Mouse (Mus musculus): ENCODE results near the gene Cadm4. TPM values are rescaled to one million over a fixed set of nuclear protein-coding genes. Genes with fewer than 3 reads are reported as not detected.
A peak's percentile ranks its signal among the peaks of the same experiment; 100 is the strongest.

The Cadm4 gene
- total and polyA plus RNA-seq, 3 experiments: 0.16 to 0.59 (median 0.36) TPM

DNA sequence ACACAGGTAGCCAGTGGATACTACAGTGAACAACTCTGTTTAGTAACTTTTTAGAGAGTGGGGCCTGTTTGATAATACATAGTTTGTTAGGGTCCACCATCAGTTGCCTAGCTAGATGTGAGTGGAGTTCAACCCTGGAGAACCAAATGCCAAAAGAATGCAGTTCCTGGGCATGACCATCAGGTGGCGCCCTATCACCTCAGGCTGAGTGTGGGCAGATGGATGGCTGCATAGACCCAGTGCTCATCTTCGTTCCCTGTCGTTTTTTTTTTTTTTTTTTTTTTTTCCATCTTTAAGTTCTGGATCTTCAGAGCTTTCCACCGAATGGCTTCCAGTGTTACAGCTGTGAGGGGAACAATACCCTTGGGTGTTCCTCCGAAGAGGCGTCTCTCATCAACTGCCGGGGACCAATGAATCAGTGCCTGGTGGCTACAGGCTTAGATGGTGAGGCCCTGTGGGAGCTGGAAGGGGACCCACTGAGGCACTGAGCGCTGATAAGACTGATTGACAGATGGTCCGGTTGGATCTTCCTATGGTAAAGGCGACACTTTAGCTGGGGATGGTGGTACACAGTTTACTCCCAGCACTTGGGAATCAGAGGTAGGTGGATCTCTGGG, 7.8 kb upstream of the Cadm4 start:
- Histone ChIP-seq H3K9ac (ENCODE audit: insufficient read depth, low read depth) (no peak overlapping the region), H3K27ac (ENCODE audit: insufficient read depth, low read depth) (no peak overlapping the region), H3K4me3 (replicated peaks in 1 of 3; ENCODE audit: low read depth in 2 of 3, low read length in 2 of 3, poor library complexity in 1 of 3) (no peak overlapping the region), H3K79me2 (replicated peaks; ENCODE audit: control insufficient read depth, extremely low read depth, insufficient read depth, poor library complexity, severe bottlenecking) (no peaks in the 10 kb centered on the region), H3K27me3 (replicated peaks) (peaks cover 25% of the 10 kb centered on the region), H3K9me3 (replicated peaks; ENCODE audit: low read length) (peaks cover 33% of the 10 kb centered on the region), H3K4me1 (ENCODE audit: control insufficient read depth in 1 of 2, insufficient read depth in 2 of 2) (no peaks in the 10 kb centered on the region), H3K4me2 (ENCODE audit: insufficient read depth, low read depth, poor library complexity, severe bottlenecking) (no peak overlapping the region), H3K36me3 (replicated peaks in 1 of 2; ENCODE audit: control insufficient read depth in 1 of 2, insufficient read depth in 1 of 2, low read length in 1 of 2) (no peaks in the 10 kb centered on the region)
- dilution Hi-C loops (cut with MboI; ENCODE audit: extremely low pct_ligation_motif_present, extremely low pct_unique_long_range_greater_than_20kb, low sequenced_read_pairs) (no loop called here), in situ Hi-C loops (cut with MboI; ENCODE audit: low pct_ligation_motif_present, low pct_unique_long_range_greater_than_20kb, low sequenced_read_pairs) (loop anchor here (10.0 kb wide), 1 partner anchor 181 kb away; no protein-coding TSS in a partner anchor)
- DNase-seq (ENCODE audit: extremely low read depth): peak; percentile 67
- TF ChIP-seq ZC3H11A (IDR thresholded peaks at IDR 0.05; ENCODE audit: low read depth, low read length) (peak; percentile 46), SMC3 (IDR thresholded peaks at IDR 0.05; ENCODE audit: low read depth, low read length) (peak; percentile 76), CTCF (conservative IDR thresholded peaks at IDR 0.05 in 1 of 2, IDR thresholded peaks at IDR 0.05 in 1 of 2; ENCODE audit: low read depth in 2 of 2, low read length in 2 of 2) (peak; percentile 87 to 92), RAD21 (IDR thresholded peaks at IDR 0.05; ENCODE audit: low read depth, low read length) (peak; percentile 84), KAT2A (IDR thresholded peaks at IDR 0.05; ENCODE audit: insufficient replicate concordance, low read length) (no peak), UBTF (IDR thresholded peaks at IDR 0.05; ENCODE audit: low read depth, low read length) (no peak), ZNF384 (IDR thresholded peaks at IDR 0.05; ENCODE audit: low read depth, low read length) (peak; percentile 90)

DNA sequence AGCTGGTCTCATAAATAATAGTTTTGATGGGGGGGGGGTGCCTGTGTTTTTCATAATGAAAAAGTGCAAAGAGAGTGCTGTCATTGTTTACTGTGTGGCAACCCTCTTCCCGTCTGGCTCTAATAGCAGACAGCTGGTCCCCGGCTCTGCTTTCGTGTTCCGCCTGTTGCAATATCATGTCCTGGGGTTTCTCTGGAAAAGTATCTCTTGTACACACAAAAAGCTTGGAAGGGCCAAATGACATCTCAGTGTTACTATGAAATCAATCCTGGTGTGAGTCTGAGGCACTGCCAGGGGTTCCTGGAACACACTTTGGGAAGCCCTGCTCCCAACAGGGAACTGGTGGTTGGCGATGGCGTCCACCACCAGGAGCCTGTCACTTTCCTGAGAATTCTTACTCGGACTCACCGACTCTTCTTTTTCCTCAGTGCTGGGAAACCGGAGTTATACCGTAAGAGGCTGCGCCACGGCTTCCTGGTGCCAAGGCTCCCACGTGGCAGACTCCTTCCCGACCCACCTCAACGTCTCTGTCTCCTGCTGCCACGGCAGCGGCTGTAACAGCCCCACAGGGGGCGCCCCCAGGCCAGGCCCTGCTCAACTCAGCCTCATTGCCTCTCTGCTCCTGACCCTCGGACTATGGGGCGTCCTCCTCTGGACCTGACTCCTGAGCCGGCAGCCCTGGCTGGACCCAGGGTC, 6.9 kb upstream of the Cadm4 start:
- dilution Hi-C loops (cut with MboI; ENCODE audit: extremely low pct_ligation_motif_present, extremely low pct_unique_long_range_greater_than_20kb, low sequenced_read_pairs): no loop called here
- Histone ChIP-seq H3K36me3 (replicated peaks in 1 of 2; ENCODE audit: control insufficient read depth in 1 of 2, insufficient read depth in 1 of 2, low read length in 1 of 2) (no peaks in the 10 kb centered on the region), H3K4me2 (ENCODE audit: insufficient read depth, low read depth, poor library complexity, severe bottlenecking) (no peak overlapping the region)

DNA sequence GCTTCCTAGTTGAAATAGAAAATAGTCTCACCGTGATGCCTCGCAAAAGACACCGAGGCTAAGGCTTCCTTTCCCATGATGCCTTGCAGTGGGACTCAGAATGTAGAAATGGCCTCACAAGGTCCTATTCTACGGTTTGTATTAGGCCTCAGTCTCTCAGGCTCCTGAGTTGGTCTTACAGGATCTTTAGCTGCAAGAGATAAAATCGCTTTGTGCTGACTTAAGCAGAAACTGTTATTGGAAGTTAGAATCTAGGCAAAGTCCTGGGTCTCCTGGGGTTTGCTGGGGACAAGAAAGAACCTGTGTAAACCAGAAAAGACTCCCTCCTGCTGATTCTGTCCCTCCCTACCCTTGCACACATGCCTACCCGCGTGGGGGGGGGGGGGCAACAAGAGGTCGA, 5.5 kb upstream of the Cadm4 start:
- no peak overlapping the region for H3K4me2 ChIP-seq (ENCODE audit: insufficient read depth, low read depth, poor library complexity, severe bottlenecking)
- no peak for DNase-seq (ENCODE audit: extremely low read depth)
- H3K4me3 ChIP-seq (replicated peaks in 1 of 3; ENCODE audit: low read depth in 2 of 3, low read length in 2 of 3, poor library complexity in 1 of 3): no peak overlapping the region
- dilution Hi-C loops (cut with MboI; ENCODE audit: extremely low pct_ligation_motif_present, extremely low pct_unique_long_range_greater_than_20kb, low sequenced_read_pairs): no loop called here
- TF ChIP-seq MAFK (IDR thresholded peaks at IDR 0.05; ENCODE audit: insufficient replicate concordance, low read length) (0 out of 2 replicates have a peak, but pooled peaks have one; percentile 44), ELF1 (IDR thresholded peaks at IDR 0.05; ENCODE audit: low read depth, low read length) (no peak), TBP (conservative IDR thresholded peaks at IDR 0.05; ENCODE audit: low read depth, low read length) (no peak), MXI1 (IDR thresholded peaks at IDR 0.05; ENCODE audit: low read depth, low read length) (no peak)
- no peaks in the 10 kb centered on the region for H3K36me3 ChIP-seq (replicated peaks in 1 of 2; ENCODE audit: control insufficient read depth in 1 of 2, insufficient read depth in 1 of 2, low read length in 1 of 2)
- peaks cover 23% of the 10 kb centered on the region for H3K9me3 ChIP-seq (replicated peaks; ENCODE audit: low read length)
- peaks cover 47% of the 10 kb centered on the region for H3K27me3 ChIP-seq (replicated peaks)
- no peak overlapping the region for H3K9ac ChIP-seq (ENCODE audit: insufficient read depth, low read depth)
- in situ Hi-C loops (cut with MboI; ENCODE audit: low pct_ligation_motif_present, low pct_unique_long_range_greater_than_20kb, low sequenced_read_pairs): loop anchor here (10.0 kb wide), 1 partner anchor 178 kb away; no protein-coding TSS in a partner anchor
- H3K4me1 ChIP-seq (ENCODE audit: control insufficient read depth in 1 of 2, insufficient read depth in 2 of 2): peaks cover 3 to 5% of the 10 kb centered on the region in 2 experiments
- no peaks in the 10 kb centered on the region for H3K79me2 ChIP-seq (replicated peaks; ENCODE audit: control insufficient read depth, extremely low read depth, insufficient read depth, poor library complexity, severe bottlenecking)
- H3K27ac ChIP-seq (ENCODE audit: insufficient read depth, low read depth): no peak overlapping the region

More for the DNA sequence above, 6.9 kb upstream of the Cadm4 start:
- Histone ChIP-seq H3K9ac (ENCODE audit: insufficient read depth, low read depth) (no peak overlapping the region), H3K79me2 (replicated peaks; ENCODE audit: control insufficient read depth, extremely low read depth, insufficient read depth, poor library complexity, severe bottlenecking) (no peaks in the 10 kb centered on the region), H3K27ac (ENCODE audit: insufficient read depth, low read depth) (no peak overlapping the region), H3K4me3 (replicated peaks in 1 of 3; ENCODE audit: low read depth in 2 of 3, low read length in 2 of 3, poor library complexity in 1 of 3) (no peak overlapping the region), H3K4me1 (ENCODE audit: control insufficient read depth in 1 of 2, insufficient read depth in 2 of 2) (no peaks in the 10 kb centered on the region), H3K9me3 (replicated peaks; ENCODE audit: low read length) (peaks cover 26% of the 10 kb centered on the region), H3K27me3 (replicated peaks) (peaks cover 33% of the 10 kb centered on the region)
- in situ Hi-C loops (cut with MboI; ENCODE audit: low pct_ligation_motif_present, low pct_unique_long_range_greater_than_20kb, low sequenced_read_pairs): loop anchor here (10.0 kb wide), 1 partner anchor 180 kb away; no protein-coding TSS in a partner anchor
- no peak for DNase-seq (ENCODE audit: extremely low read depth)
- TF ChIP-seq CTCF (conservative IDR thresholded peaks at IDR 0.05 in 1 of 2, IDR thresholded peaks at IDR 0.05 in 1 of 2; ENCODE audit: low read depth in 2 of 2, low read length in 2 of 2): peak in 1 of 2 experiments; percentile 55; a peak in 2 of 4 replicates
- TF ChIP-seq TBP (conservative IDR thresholded peaks at IDR 0.05; ENCODE audit: low read depth, low read length): no peak
- TF ChIP-seq SMC3 (IDR thresholded peaks at IDR 0.05; ENCODE audit: low read depth, low read length): 0 out of 2 replicates have a peak, but pooled peaks have one; percentile 20
